ENCODE assay signal across 10 mouse cellular contexts in the genomic region with DNA sequence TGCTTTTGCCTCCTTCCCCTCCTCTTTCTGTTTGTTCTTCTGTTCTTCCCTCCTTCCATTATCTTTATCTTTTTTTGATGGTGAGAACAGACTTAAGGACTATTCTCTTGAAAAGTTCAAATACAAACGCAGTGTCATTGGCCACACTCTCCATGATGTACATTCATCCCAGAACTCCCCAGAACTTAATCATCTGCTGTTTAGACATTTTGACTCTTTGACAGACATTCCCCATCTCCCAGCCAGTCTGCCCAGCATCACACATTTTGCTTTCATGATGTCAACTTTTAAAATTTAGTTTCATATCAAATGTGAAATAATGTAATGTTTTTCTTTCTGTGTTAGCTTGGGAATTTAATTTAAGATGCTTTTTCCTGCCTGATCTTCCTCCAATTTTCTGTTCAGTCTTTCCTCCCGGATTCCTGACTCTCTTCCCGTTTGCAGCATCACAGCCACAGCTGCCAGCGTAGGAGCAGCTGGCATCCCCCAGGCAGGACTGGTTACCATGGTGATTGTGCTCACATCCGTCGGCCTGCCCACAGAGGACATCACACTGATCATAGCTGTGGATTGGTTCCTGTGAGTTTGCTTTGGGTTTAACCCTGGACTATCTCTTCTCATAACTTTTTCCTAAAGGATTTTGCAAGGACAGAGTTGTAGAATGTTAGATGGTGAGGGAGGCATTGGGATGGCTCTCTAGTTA. TPM values are rescaled to one million over a fixed set of nuclear protein-coding genes. Genes with fewer than 3 reads are reported as not detected.
DNase-seq lines count a peak whose midpoint lies in the region; ATAC-seq and TF ChIP-seq lines count a peak whose summit lies in the region.
"Had no signal": no experiment of that assay in that cellular context is flagged by ENCODE, and none has a peak within 500 bp of the region (broad histone marks: within the 10 kb centered on the region; RNA-seq: fewer than 3 reads in every experiment).

No protein-coding gene starts in this region.

- H3K36me3 ChIP-seq in forebrain, embryonic 13.5 days (ENCODE audit: poor library complexity, severe bottlenecking), result no peaks in the 10 kb centered on the region
- no peaks in the 10 kb centered on the region for H3K36me3 ChIP-seq in hindbrain, embryonic 11.5 days (ENCODE audit: control insufficient read depth, insufficient read depth, low read length)
- H3K36me3 ChIP-seq: limb, embryonic 13.5 days had no signal

- intact Hi-C loops in gastrocnemius, postnatal 36 days (cut with DNase I), result no loop called here

- WGBS in forebrain, embryonic 13.5 days, result 48% methylated on average over 6 of the region's 6 CpGs
- 63% methylated on average over 6 of the region's 6 CpGs for WGBS in hindbrain, embryonic 11.5 days
- WGBS in lung, adult 2 months, result 46% methylated on average over 6 of the region's 6 CpGs

- TF ChIP-seq POLR2A in lung, adult 2 months (IDR thresholded peaks at IDR 0.05; ENCODE audit: borderline replicate concordance, extremely low read depth, low read depth, low read length), result no peak

- H3K4me2 ChIP-seq in forebrain, embryonic 13.5 days, result no peak overlapping the region
- no peak overlapping the region for H3K4me2 ChIP-seq in hindbrain, embryonic 11.5 days (replicated peaks; ENCODE audit: low read depth, low read length)
- H3K4me2 ChIP-seq: limb, embryonic 13.5 days had no signal

- no peak overlapping the region for H3K4me3 ChIP-seq in forebrain, embryonic 13.5 days
- no peak overlapping the region for H3K4me3 ChIP-seq in hindbrain, embryonic 11.5 days (ENCODE audit: low read depth, low read length)
- no peak overlapping the region for H3K4me3 ChIP-seq in lung, adult 2 months (replicated peaks; ENCODE audit: extremely low read depth, low read depth, low read length)
- H3K4me3 ChIP-seq: limb, embryonic 13.5 days had no signal

- DNase-seq in hindbrain, embryonic 11.5 days (ENCODE audit: low spot score), result peak; percentile 41
- DNase-seq in left cerebral cortex, adult 9 months (ENCODE audit: low spot score in 2 of 2), result peak; percentile 67 to 78
- peak; percentile 65 for DNase-seq in retina, embryonic 14.5 days (ENCODE audit: low spot score)
- DNase-seq in gastrocnemius, postnatal 36 days, result no peak
- no peak for DNase-seq in urinary bladder, postnatal 25 days (ENCODE audit: low spot score)
- no peak for DNase-seq in lung, adult 2 months
- DNase-seq: cerebellum, adult 2 months had no signal

- no peaks in the 10 kb centered on the region for H3K4me1 ChIP-seq in forebrain, embryonic 13.5 days
- no peaks in the 10 kb centered on the region for H3K4me1 ChIP-seq in hindbrain, embryonic 11.5 days (replicated peaks; ENCODE audit: control insufficient read depth, insufficient read depth, low read length)
- H3K4me1 ChIP-seq in lung, adult 2 months (ENCODE audit: control insufficient read depth, insufficient read depth, low read length), result no peaks in the 10 kb centered on the region
- H3K4me1 ChIP-seq: limb, embryonic 13.5 days had no signal

- peak; percentile 91 for ATAC-seq in forebrain, embryonic 13.5 days
- ATAC-seq in hindbrain, embryonic 11.5 days (ENCODE audit: low FRiP score), result peak; percentile 76

- H3K27me3 ChIP-seq in forebrain, embryonic 13.5 days, result no peaks in the 10 kb centered on the region
- no peaks in the 10 kb centered on the region for H3K27me3 ChIP-seq in hindbrain, embryonic 11.5 days (ENCODE audit: control insufficient read depth, insufficient read depth, low read length)
- H3K27me3 ChIP-seq: limb, embryonic 13.5 days had no signal

- TF ChIP-seq CTCF in lung, adult 2 months (IDR thresholded peaks at IDR 0.05; ENCODE audit: insufficient read depth, low read length), result no peak

- no peak overlapping the region for H3K9ac ChIP-seq in forebrain, embryonic 13.5 days
- no peak overlapping the region for H3K9ac ChIP-seq in hindbrain, embryonic 11.5 days (ENCODE audit: low read depth, low read length)
- H3K9ac ChIP-seq: limb, embryonic 13.5 days had no signal

- no peak overlapping the region for H3K27ac ChIP-seq in forebrain, embryonic 13.5 days
- H3K27ac ChIP-seq in hindbrain, embryonic 11.5 days (ENCODE audit: low read depth, low read length), result no peak overlapping the region
- H3K27ac ChIP-seq: limb, embryonic 13.5 days had no signal

- H3K9me3 ChIP-seq in forebrain, embryonic 13.5 days (replicated peaks), result no peaks in the 10 kb centered on the region
- H3K9me3 ChIP-seq in hindbrain, embryonic 11.5 days (ENCODE audit: control insufficient read depth, low read length), result no peaks in the 10 kb centered on the region

RNA-seq across cellular contexts. Expression of gene Slc1a6, which starts 32.2 kb away (rescaled TPM):
- 1.2 and 2.2 TPM in 2 replicates for polyA plus RNA-seq in forebrain, embryonic 13.5 days (2015; fragmentation: Nextera tagmentation; extraction: Ambion mirVana)
- polyA plus RNA-seq in hindbrain, embryonic 11.5 days (2014; fragmentation: Nextera tagmentation; extraction: Ambion mirVana), result 0.63 and 1.2 TPM in 2 replicates
- not detected for total RNA-seq in gastrocnemius, postnatal 36 days (2021)
- 0.25 and 0.50 TPM in 2 replicates for polyA plus RNA-seq in lung, adult 2 months (2012; rRNA removed)

RNA-seq across cellular contexts. Expression of gene Olfr1356, which starts 39.5 kb away (rescaled TPM):
- polyA plus RNA-seq in forebrain, embryonic 13.5 days (2015; fragmentation: Nextera tagmentation; extraction: Ambion mirVana), result not detected in 2 replicates
- polyA plus RNA-seq in hindbrain, embryonic 11.5 days (2014; fragmentation: Nextera tagmentation; extraction: Ambion mirVana), result not detected in 2 replicates
- total RNA-seq in gastrocnemius, postnatal 36 days (2021), result not detected
- not detected in 2 replicates for polyA plus RNA-seq in lung, adult 2 months (2012; rRNA removed)
- polyA plus RNA-seq: cerebellum, adult 2 months; heart, embryonic 14.5 days; limb, embryonic 13.5 days had no signal

RNA-seq across cellular contexts. Expression of gene Ccdc105, which starts 59.6 kb away (rescaled TPM):
- 0.13 and 0.21 TPM in 2 replicates for polyA plus RNA-seq in forebrain, embryonic 13.5 days (2015; fragmentation: Nextera tagmentation; extraction: Ambion mirVana)
- polyA plus RNA-seq in hindbrain, embryonic 11.5 days (2014; fragmentation: Nextera tagmentation; extraction: Ambion mirVana), result not detected in 2 replicates
- not detected for total RNA-seq in gastrocnemius, postnatal 36 days (2021)
- polyA plus RNA-seq in lung, adult 2 months (2012; rRNA removed), result not detected in 2 replicates
- polyA plus RNA-seq: heart, embryonic 14.5 days had no signal

Comparison
In these comparisons a context has a peak if more than half of its experiments do, and no peak if none do; other contexts are left out.
1. DNase-seq: peak in hindbrain, embryonic 11.5 days (single experiment), left cerebral cortex, adult 9 months (2 of 2) and retina, embryonic 14.5 days (single experiment); none in gastrocnemius, postnatal 36 days (0 of 2), urinary bladder, postnatal 25 days (single experiment) and lung, adult 2 months (single experiment).